8 mouse cellular contexts compared by ENCODE assay signal in the genomic region with DNA sequence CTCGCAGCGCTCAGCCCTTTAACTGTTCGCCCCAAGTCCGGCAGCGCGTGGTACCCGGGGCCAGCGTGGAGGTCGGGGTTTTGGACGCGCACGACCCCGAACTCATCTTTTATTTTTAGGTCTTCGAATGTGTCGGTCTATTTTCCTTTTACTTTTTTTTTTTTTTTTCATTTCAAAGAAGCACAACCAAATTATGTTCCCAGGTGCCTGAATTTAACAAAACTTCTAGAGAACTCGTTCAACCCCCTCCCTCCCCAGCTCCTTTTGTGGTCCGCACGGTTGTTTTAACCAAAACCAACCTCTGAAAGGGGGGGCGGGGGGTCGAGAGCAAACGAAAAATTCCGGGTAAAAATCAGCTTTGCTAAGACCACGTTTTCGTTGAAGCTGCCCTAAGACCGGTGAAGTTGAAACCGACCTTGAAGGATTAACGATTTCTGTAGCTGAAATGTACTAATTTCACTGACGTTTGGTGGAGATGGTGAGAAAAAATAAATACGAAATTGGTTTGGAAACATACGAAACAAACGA. TPM values are rescaled to one million over a fixed set of nuclear protein-coding genes. Genes with fewer than 3 reads are reported as not detected.
DNase-seq lines count a peak whose midpoint lies in the region; ATAC-seq and TF ChIP-seq lines count a peak whose summit lies in the region.

No protein-coding gene starts in this region.

- DNase-seq in CD4-positive, CD25-positive, alpha-beta regulatory T cell, adult 2 months (ENCODE audit: low read depth, low spot score), result peak; percentile 57
- DNase-seq in retina, adult 2 months (ENCODE audit: low read depth, low spot score), result peak; percentile 54
- no peak for DNase-seq in retina, postnatal 1 day
- peak; percentile 43 for DNase-seq in hindbrain, postnatal 0 days (ENCODE audit: low spot score)
- DNase-seq in naive thymus-derived CD4-positive, alpha-beta T cell, adult 2 months (ENCODE audit: low read depth), result peak; percentile 84
- no peak for DNase-seq in right cerebral cortex, postnatal 14 days
- no peak for DNase-seq in gastrocnemius, postnatal 25 days

- peaks cover 14% of the 10 kb centered on the region for H3K27me3 ChIP-seq in hindbrain, postnatal 0 days (ENCODE audit: insufficient read depth, low read length)

- under 1% methylated on average over 31 of the region's 31 CpGs for WGBS in hindbrain, postnatal 0 days

- no peaks in the 10 kb centered on the region for H3K36me3 ChIP-seq in hindbrain, postnatal 0 days (ENCODE audit: insufficient read depth, low read length)

- H3K9ac ChIP-seq in hindbrain, postnatal 0 days (replicated peaks; ENCODE audit: low read length), result no peak overlapping the region

- H3K27ac ChIP-seq in hindbrain, postnatal 0 days, result no peak overlapping the region

- H3K9me3 ChIP-seq in hindbrain, postnatal 0 days (ENCODE audit: low read length), result no peaks in the 10 kb centered on the region

- ATAC-seq in CD4-positive, CD25-positive, alpha-beta regulatory T cell, adult 4 months, result no peak
- ATAC-seq in hindbrain, postnatal 0 days, result no peak

- peak overlapping the region; percentile 49 for H3K4me3 ChIP-seq in hindbrain, postnatal 0 days (ENCODE audit: low read length)

- peak overlapping the region; percentile 58 for H3K4me2 ChIP-seq in hindbrain, postnatal 0 days (ENCODE audit: low read depth, low read length)

- H3K4me1 ChIP-seq in hindbrain, postnatal 0 days (ENCODE audit: insufficient read depth, low read length), result peaks cover 1% of the 10 kb centered on the region

- no peak for TF ChIP-seq CTCF in hindbrain, postnatal 0 days (IDR thresholded peaks at IDR 0.05; ENCODE audit: low read depth)

RNA-seq across cellular contexts. Expression of a gene that starts 3.6 kb away (rescaled TPM):
- polyA plus RNA-seq in CD4-positive, CD25-positive, alpha-beta regulatory T cell, adult 4 months (2017; shearing (Covaris generic)), result 1 to 10 TPM; 1.2 to 3.0 TPM
- total RNA-seq in hindbrain, postnatal 0 days (2014; rRNA removed), result 8.9 and 13.3 TPM in 2 replicates
- polyA plus RNA-seq in hindbrain, postnatal 0 days (2015; fragmentation: Nextera tagmentation; extraction: Ambion mirVana), result 16.1 and 16.6 TPM in 2 replicates
- under 1 TPM; 0.15 to 0.29 TPM for total RNA-seq in gastrocnemius, postnatal 25 days (2021)

RNA-seq across cellular contexts. Expression of a gene that starts 45.5 kb away (rescaled TPM):
- polyA plus RNA-seq in CD4-positive, CD25-positive, alpha-beta regulatory T cell, adult 4 months (2017; shearing (Covaris generic)), result 10 to 100 TPM; 37.2 to 48.8 TPM
- 54.3 and 60.9 TPM in 2 replicates for total RNA-seq in hindbrain, postnatal 0 days (2014; rRNA removed)
- 43.0 and 44.6 TPM in 2 replicates for polyA plus RNA-seq in hindbrain, postnatal 0 days (2015; fragmentation: Nextera tagmentation; extraction: Ambion mirVana)
- total RNA-seq in gastrocnemius, postnatal 25 days (2021), result 10 to 100 TPM; 15.8 to 18.6 TPM

Comparison
In these comparisons a context has a peak if more than half of its experiments do, and no peak if none do; other contexts are left out.
1. DNase-seq: peak in CD4-positive, CD25-positive, alpha-beta regulatory T cell, adult 2 months (single experiment), retina, adult 2 months (single experiment), hindbrain, postnatal 0 days (single experiment) and naive thymus-derived CD4-positive, alpha-beta T cell, adult 2 months (single experiment); none in retina, postnatal 1 day (single experiment), right cerebral cortex, postnatal 14 days (single experiment) and gastrocnemius, postnatal 25 days (single experiment).